8 mouse cellular contexts compared by ENCODE assay signal in genomic region chr4:131910237-131910994, GRCm38 (mm10). TPM values are rescaled to one million over a fixed set of nuclear protein-coding genes. Genes with fewer than 3 reads are reported as not detected.
DNase-seq lines count a peak whose midpoint lies in the region; ATAC-seq lines count a peak whose summit lies in the region.

No protein-coding gene starts in this region.

- ATAC-seq in forebrain, embryonic 11.5 days (replicated peaks; ENCODE audit: low FRiP score) = no peak; the same call in 1 of the 2 replicates
- ATAC-seq in forebrain, embryonic 15.5 days (replicated peaks) = no peak
- no peak for ATAC-seq in heart, embryonic 16.5 days (replicated peaks; ENCODE audit: extremely low read depth, insufficient read depth, low FRiP score)
- no peak for ATAC-seq in limb, embryonic 12.5 days (ENCODE audit: insufficient number of reproducible peaks, insufficient read depth, low FRiP score, low TSS enrichment, low read depth)
- ATAC-seq in midbrain, embryonic 14.5 days (ENCODE audit: low FRiP score, low TSS enrichment) = no peak

- no peak for DNase-seq in forebrain, embryonic 11.5 days (ENCODE audit: low spot score)
- DNase-seq in midbrain, embryonic 14.5 days = peak; percentile 63
- no peak for DNase-seq in urinary bladder, postnatal 25 days (ENCODE audit: low spot score)
- no peak for DNase-seq in ovary, postnatal 14 days (ENCODE audit: low spot score)
- DNase-seq in gastrocnemius, postnatal 10 days = no peak

- no peaks in the 10 kb centered on the region for H3K9me3 ChIP-seq in forebrain, embryonic 11.5 days (ENCODE audit: control insufficient read depth, low read length)
- no peaks in the 10 kb centered on the region for H3K9me3 ChIP-seq in forebrain, embryonic 15.5 days
- peaks cover 5% of the 10 kb centered on the region for H3K9me3 ChIP-seq in heart, embryonic 16.5 days (replicated peaks; ENCODE audit: control insufficient read depth, low read length)
- peaks cover 8% of the 10 kb centered on the region; the same call in 1 of the 2 replicates for H3K9me3 ChIP-seq in limb, embryonic 12.5 days
- no peaks in the 10 kb centered on the region for H3K9me3 ChIP-seq in midbrain, embryonic 14.5 days (ENCODE audit: control insufficient read depth, low read length)

- H3K4me3 ChIP-seq in forebrain, embryonic 11.5 days (ENCODE audit: low read depth, low read length) = no peak overlapping the region
- H3K4me3 ChIP-seq in forebrain, embryonic 15.5 days = no peak overlapping the region
- H3K4me3 ChIP-seq in heart, embryonic 16.5 days (ENCODE audit: low read length) = peak overlapping the region; percentile 25; the same call in 1 of the 2 replicates
- no peak overlapping the region for H3K4me3 ChIP-seq in limb, embryonic 12.5 days (replicated peaks)
- no peak overlapping the region for H3K4me3 ChIP-seq in midbrain, embryonic 14.5 days (replicated peaks; ENCODE audit: low read depth, low read length)

- H3K27ac ChIP-seq in forebrain, embryonic 11.5 days (ENCODE audit: low read depth, low read length) = no peak overlapping the region
- H3K27ac ChIP-seq in forebrain, embryonic 15.5 days (replicated peaks) = no peak overlapping the region
- H3K27ac ChIP-seq in heart, embryonic 16.5 days (ENCODE audit: low read length) = no peak overlapping the region
- H3K27ac ChIP-seq in limb, embryonic 12.5 days = peak overlapping the region; percentile 45; the same call in 1 of the 2 replicates
- no peak overlapping the region for H3K27ac ChIP-seq in midbrain, embryonic 14.5 days (replicated peaks; ENCODE audit: low read depth, low read length)

- peaks cover 12% of the 10 kb centered on the region for H3K4me1 ChIP-seq in forebrain, embryonic 11.5 days (replicated peaks; ENCODE audit: control insufficient read depth, insufficient read depth, low read length)
- H3K4me1 ChIP-seq in forebrain, embryonic 15.5 days = peaks cover 17% of the 10 kb centered on the region
- peaks cover 14% of the 10 kb centered on the region for H3K4me1 ChIP-seq in heart, embryonic 16.5 days (ENCODE audit: control insufficient read depth, insufficient read depth, low read length)
- peaks cover 51% of the 10 kb centered on the region for H3K4me1 ChIP-seq in limb, embryonic 12.5 days (replicated peaks)
- H3K4me1 ChIP-seq in midbrain, embryonic 14.5 days (ENCODE audit: control insufficient read depth, insufficient read depth, low read length) = peaks cover 19% of the 10 kb centered on the region

- H3K36me3 ChIP-seq in forebrain, embryonic 11.5 days (ENCODE audit: control insufficient read depth, insufficient read depth, low read length) = no peaks in the 10 kb centered on the region
- peaks cover 7% of the 10 kb centered on the region; the same call in 1 of the 2 replicates for H3K36me3 ChIP-seq in forebrain, embryonic 15.5 days
- H3K36me3 ChIP-seq in heart, embryonic 16.5 days (ENCODE audit: control insufficient read depth, insufficient read depth) = no peaks in the 10 kb centered on the region; the same call in 1 of the 2 replicates
- H3K36me3 ChIP-seq in limb, embryonic 12.5 days = peaks cover 9% of the 10 kb centered on the region
- H3K36me3 ChIP-seq in midbrain, embryonic 14.5 days (ENCODE audit: control insufficient read depth, insufficient read depth, low read length) = no peaks in the 10 kb centered on the region

- H3K4me2 ChIP-seq in forebrain, embryonic 11.5 days (ENCODE audit: low read depth, low read length, severe bottlenecking) = 0 out of 2 replicates have a peak overlapping the region, but pooled peaks have one; percentile 9
- no peak overlapping the region for H3K4me2 ChIP-seq in forebrain, embryonic 15.5 days (replicated peaks)
- H3K4me2 ChIP-seq in heart, embryonic 16.5 days (ENCODE audit: low read depth, low read length) = peak overlapping the region; percentile 54
- H3K4me2 ChIP-seq in limb, embryonic 12.5 days = peak overlapping the region; percentile 44
- H3K4me2 ChIP-seq in midbrain, embryonic 14.5 days (ENCODE audit: low read length) = peak overlapping the region; percentile 13; the same call in 1 of the 2 replicates

- H3K27me3 ChIP-seq in forebrain, embryonic 11.5 days (ENCODE audit: control insufficient read depth, insufficient read depth, low read length) = peaks cover 20% of the 10 kb centered on the region
- peaks cover 37% of the 10 kb centered on the region for H3K27me3 ChIP-seq in forebrain, embryonic 15.5 days
- H3K27me3 ChIP-seq in heart, embryonic 16.5 days (ENCODE audit: control insufficient read depth, insufficient read depth, low read length) = peaks cover 6% of the 10 kb centered on the region
- H3K27me3 ChIP-seq in limb, embryonic 12.5 days = peaks cover 17% of the 10 kb centered on the region
- peaks cover 25% of the 10 kb centered on the region for H3K27me3 ChIP-seq in midbrain, embryonic 14.5 days (ENCODE audit: control insufficient read depth, insufficient read depth, low read length)

- no peak overlapping the region for H3K9ac ChIP-seq in forebrain, embryonic 11.5 days (ENCODE audit: low read length)
- H3K9ac ChIP-seq in forebrain, embryonic 15.5 days (replicated peaks) = no peak overlapping the region
- H3K9ac ChIP-seq in heart, embryonic 16.5 days (ENCODE audit: low read length) = peak overlapping the region; percentile 39
- H3K9ac ChIP-seq in limb, embryonic 12.5 days (replicated peaks) = no peak overlapping the region
- H3K9ac ChIP-seq in midbrain, embryonic 14.5 days (replicated peaks; ENCODE audit: low read length) = no peak overlapping the region

- 28% methylated on average over 18 of the region's 21 CpGs for whole genome bisulfite sequencing in forebrain, embryonic 11.5 days
- 22% methylated on average over 20 of the region's 21 CpGs for WGBS in forebrain, embryonic 15.5 days
- WGBS in heart, embryonic 16.5 days = 9% methylated on average over 18 of the region's 21 CpGs
- 6% methylated on average over 19 of the region's 21 CpGs for WGBS in limb, embryonic 12.5 days
- WGBS in midbrain, embryonic 14.5 days = 16% methylated on average over 19 of the region's 21 CpGs

RNA-seq across cellular contexts. Expression of gene Tmem200b, which starts 11.2 kb away (rescaled TPM):
- polyA plus RNA-seq in forebrain, embryonic 11.5 days (2014; fragmentation: Nextera tagmentation; extraction: Ambion mirVana) = 0.72 and 1.2 TPM in 2 replicates
- 0.17 and 0.22 TPM in 2 replicates for polyA plus RNA-seq in forebrain, embryonic 15.5 days (2015; fragmentation: Nextera tagmentation; extraction: Ambion mirVana)
- polyA plus RNA-seq in heart, embryonic 16.5 days (2015; fragmentation: Nextera tagmentation; extraction: Ambion mirVana) = 0.30 and 0.56 TPM in 2 replicates
- 2.2 and 2.5 TPM in 2 replicates for polyA plus RNA-seq in limb, embryonic 12.5 days (2016; fragmentation: Nextera tagmentation; extraction: Ambion mirVana)
- polyA plus RNA-seq in midbrain, embryonic 14.5 days (2014; fragmentation: Nextera tagmentation; extraction: Ambion mirVana) = not detected in 2 replicates
- total RNA-seq in gastrocnemius, postnatal 10 days (2021) = 1 to 10 TPM; 6.3 to 7.1 TPM

RNA-seq across cellular contexts. Expression of gene Srsf4, which starts 37.0 kb away (rescaled TPM):
- 191 TPM in 2 replicates for polyA plus RNA-seq in forebrain, embryonic 11.5 days (2014; fragmentation: Nextera tagmentation; extraction: Ambion mirVana)
- 154 and 159 TPM in 2 replicates for polyA plus RNA-seq in forebrain, embryonic 15.5 days (2015; fragmentation: Nextera tagmentation; extraction: Ambion mirVana)
- polyA plus RNA-seq in heart, embryonic 16.5 days (2015; fragmentation: Nextera tagmentation; extraction: Ambion mirVana) = 74.4 and 76.8 TPM in 2 replicates
- 158 and 162 TPM in 2 replicates for polyA plus RNA-seq in limb, embryonic 12.5 days (2016; fragmentation: Nextera tagmentation; extraction: Ambion mirVana)
- polyA plus RNA-seq in midbrain, embryonic 14.5 days (2014; fragmentation: Nextera tagmentation; extraction: Ambion mirVana) = 91.8 and 121 TPM in 2 replicates
- total RNA-seq in gastrocnemius, postnatal 10 days (2021) = 10 to 100 TPM; 43.0 to 57.9 TPM
